Mouse (Mus musculus) heart, embryonic 16.5 days (tissue): Measurements from ENCODE around the gene Nr6a1. TPM values are rescaled to one million over a fixed set of nuclear protein-coding genes. Genes with fewer than 3 reads are reported as not detected.
A peak's percentile ranks its signal among the peaks of the same experiment; 100 is the strongest.

Experiments
- ATAC-seq: fragments of 200-750 bp; cut with Nextera tagmentation; replicated peaks from 2 replicates; pipeline ENCODE4 v1.8.0; 2017; ENCODE audit warnings: moderate number of reproducible peaks; ENCODE audit not compliant: insufficient read depth, low FRiP score; ENCODE audit errors: extremely low read depth
- H3K27ac ChIP-seq: fragments of 300-500 bp; sonication (generic); 2 replicates; pipeline ENCODE4 v1.5.1; 2014; ENCODE audit warnings: mild to moderate bottlenecking, low read length, control low read depth, moderate library complexity
- H3K27me3 ChIP-seq: fragments of 300-500 bp; sonication (generic); 2 replicates; pipeline ENCODE4 v1.6.1; 2014; ENCODE audit warnings: low read length, mixed read lengths; ENCODE audit not compliant: control insufficient read depth, insufficient read depth
- H3K36me3 ChIP-seq: fragments of 300-500 bp; sonication (generic); 2 replicates; pipeline ENCODE4 v1.6.1; 2014; ENCODE audit not compliant: control insufficient read depth, insufficient read depth
- H3K4me1 ChIP-seq: fragments of 300-500 bp; sonication (generic); 2 replicates; pipeline ENCODE4 v1.6.1; 2014; ENCODE audit warnings: low read length, mixed read lengths; ENCODE audit not compliant: control insufficient read depth, insufficient read depth
- H3K4me2 ChIP-seq: fragments of 300-500 bp; sonication (generic); 2 replicates; pipeline ENCODE4 v1.6.1; 2014; ENCODE audit warnings: low read depth, mild to moderate bottlenecking, control low read depth, low read length
- H3K4me3 ChIP-seq: fragments of 300-500 bp; sonication (generic); 2 replicates; pipeline ENCODE4 v1.5.1; 2014; ENCODE audit warnings: mild to moderate bottlenecking, control low read depth, low read length
- H3K9ac ChIP-seq: fragments of 300-500 bp; sonication (generic); 2 replicates; pipeline ENCODE4 v1.6.1; 2014; ENCODE audit warnings: low read length, control low read depth
- H3K9me3 ChIP-seq: fragments of 300-500 bp; sonication (generic); replicated peaks from 2 replicates; pipeline ENCODE4 v1.6.1; 2016; ENCODE audit warnings: low read length; ENCODE audit not compliant: control insufficient read depth
- WGBS: fragments of 180-500 bp; shearing (Covaris S2); extraction: QIAGEN DNeasy Blood & Tissue Kit; methylation state at CpG from one replicate; pipeline ENCODE4 v1.1.7; 2014; 5-methylcytosine and 5-hydroxymethylcytosine counted together
- polyA plus RNA-seq: library from polyadenylated mRNA; unstranded; fragments of >200 nt; fragmentation: Nextera tagmentation; extraction: Ambion mirVana; gene quantifications from 2 replicates; pipeline ENCODE4 v1.2.1, GENCODE M21; 2015

Gene Nr6a1
- polyA plus RNA-seq, 1 experiment from 2014 or later: 0.55 TPM

DNA sequence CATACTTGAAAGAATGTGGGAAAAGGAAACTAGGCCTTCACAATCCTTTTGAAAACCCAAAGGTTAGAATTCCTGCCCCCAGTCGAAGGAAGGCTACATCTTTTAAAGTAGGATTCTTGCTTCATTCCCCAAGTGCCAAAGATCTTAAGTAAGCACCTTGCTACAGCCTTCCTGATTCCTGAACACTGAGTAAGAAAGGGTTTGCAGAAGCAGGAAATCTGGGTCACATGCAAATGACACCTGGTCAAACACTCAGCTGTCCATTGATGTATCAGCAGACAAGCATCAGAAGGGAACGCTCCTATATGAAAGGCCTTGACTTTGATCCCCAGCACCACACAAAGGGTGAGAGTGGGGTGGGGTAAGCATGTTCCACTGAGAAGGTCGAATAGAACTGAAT lies 142.4 kb downstream of the Nr6a1 start:
- no peak overlapping the region for H3K4me3 ChIP-seq
- H3K4me2 ChIP-seq: no peak overlapping the region
- no peak overlapping the region for H3K9ac ChIP-seq
- ATAC-seq: no peak
- no peaks in the 10 kb centered on the region for H3K27me3 ChIP-seq
- H3K9me3 ChIP-seq: no peaks in the 10 kb centered on the region
- no peaks in the 10 kb centered on the region for H3K36me3 ChIP-seq
- H3K27ac ChIP-seq: no peak overlapping the region
- 53% methylated on average over 3 of the region's 3 CpGs for WGBS
- peaks cover 2% of the 10 kb centered on the region; the same call in 1 of the 2 replicates for H3K4me1 ChIP-seq

DNA sequence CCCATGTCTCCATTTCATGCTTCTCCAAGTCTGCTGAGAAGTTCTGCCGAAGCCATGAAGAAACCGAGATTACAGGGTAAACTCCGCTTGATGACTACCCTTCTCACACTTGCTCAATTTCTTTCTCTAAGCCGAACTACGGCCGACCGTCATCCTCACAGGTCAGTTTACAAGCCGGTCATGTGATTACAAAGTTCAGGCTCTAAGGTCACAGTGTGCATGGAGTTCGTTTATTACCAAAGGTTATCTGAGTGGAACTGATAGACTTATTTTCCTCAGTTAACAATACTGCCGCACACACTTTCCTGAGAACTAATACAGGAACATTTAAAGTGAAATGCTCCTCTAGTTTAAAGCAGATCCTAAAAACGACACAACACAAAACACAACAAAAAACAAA lies 143.1 kb downstream of the Nr6a1 start:
- no peak overlapping the region for H3K9ac ChIP-seq
- no peaks in the 10 kb centered on the region for H3K9me3 ChIP-seq
- peaks cover 2% of the 10 kb centered on the region; the same call in 1 of the 2 replicates for H3K4me1 ChIP-seq
- ATAC-seq: no peak
- H3K27me3 ChIP-seq: no peaks in the 10 kb centered on the region
- no peak overlapping the region for H3K4me3 ChIP-seq
- no peak overlapping the region for H3K27ac ChIP-seq
- H3K4me2 ChIP-seq: peak overlapping the region; percentile 4; the same call in 1 of the 2 replicates
- H3K36me3 ChIP-seq: no peaks in the 10 kb centered on the region
- 30% methylated on average over 11 of the region's 11 CpGs for WGBS

DNA sequence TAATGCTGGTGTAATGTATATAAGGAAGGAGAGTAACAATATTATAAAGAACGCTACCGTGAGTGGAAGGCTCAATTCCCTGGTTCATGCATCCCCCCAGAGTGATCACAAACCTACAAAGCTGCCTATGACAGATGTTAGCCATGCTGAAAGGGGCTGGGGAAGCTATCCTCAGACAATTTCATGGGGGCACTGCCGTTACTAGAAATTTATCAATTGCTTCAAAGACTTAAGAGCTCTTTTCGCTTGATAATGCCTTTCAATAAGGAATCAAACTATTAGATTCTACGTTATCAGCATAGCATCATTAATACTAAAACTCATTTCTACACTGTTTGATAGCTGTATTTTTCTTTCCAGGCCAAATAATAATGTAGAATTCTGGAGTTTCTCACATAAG lies 144.1 kb downstream of the Nr6a1 start:
- H3K4me3 ChIP-seq: no peak overlapping the region
- H3K27ac ChIP-seq: no peak overlapping the region
- no peak overlapping the region for H3K4me2 ChIP-seq
- no peaks in the 10 kb centered on the region for H3K27me3 ChIP-seq
- no peak overlapping the region for H3K9ac ChIP-seq
- ATAC-seq: no peak
- WGBS: 76% methylated on average over 5 of the region's 5 CpGs
- no peaks in the 10 kb centered on the region for H3K9me3 ChIP-seq
- H3K4me1 ChIP-seq: peaks cover 2% of the 10 kb centered on the region; the same call in 1 of the 2 replicates
- no peaks in the 10 kb centered on the region for H3K36me3 ChIP-seq

DNA sequence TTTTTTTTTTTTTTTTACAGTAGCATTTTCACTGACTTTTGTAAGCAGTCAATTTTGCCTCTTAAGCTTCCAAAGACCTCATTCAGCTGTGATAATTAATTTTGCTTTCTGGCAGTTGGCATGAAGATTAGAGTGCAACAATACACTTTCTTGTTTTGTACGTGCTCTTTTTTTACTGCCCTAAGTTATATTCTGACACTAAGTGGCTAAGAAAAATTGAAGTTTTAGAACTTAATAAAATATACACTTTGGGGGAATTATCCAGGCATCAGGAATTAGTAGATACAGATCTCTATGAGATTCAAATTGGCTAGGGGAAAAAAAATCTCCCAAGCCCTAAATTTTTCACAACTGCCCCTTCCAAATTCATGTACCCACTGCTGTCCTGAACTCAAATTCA lies 144.8 kb downstream of the Nr6a1 start:
- H3K4me1 ChIP-seq: peaks cover 2% of the 10 kb centered on the region; the same call in 1 of the 2 replicates
- WGBS: 32% methylated on average over 1 of the region's 1 CpGs
- no peak for ATAC-seq
- no peak overlapping the region for H3K9ac ChIP-seq
- H3K36me3 ChIP-seq: no peaks in the 10 kb centered on the region
- H3K9me3 ChIP-seq: no peaks in the 10 kb centered on the region
- H3K27ac ChIP-seq: no peak overlapping the region
- no peak overlapping the region for H3K4me2 ChIP-seq
- no peak overlapping the region for H3K4me3 ChIP-seq
- H3K27me3 ChIP-seq: no peaks in the 10 kb centered on the region

DNA sequence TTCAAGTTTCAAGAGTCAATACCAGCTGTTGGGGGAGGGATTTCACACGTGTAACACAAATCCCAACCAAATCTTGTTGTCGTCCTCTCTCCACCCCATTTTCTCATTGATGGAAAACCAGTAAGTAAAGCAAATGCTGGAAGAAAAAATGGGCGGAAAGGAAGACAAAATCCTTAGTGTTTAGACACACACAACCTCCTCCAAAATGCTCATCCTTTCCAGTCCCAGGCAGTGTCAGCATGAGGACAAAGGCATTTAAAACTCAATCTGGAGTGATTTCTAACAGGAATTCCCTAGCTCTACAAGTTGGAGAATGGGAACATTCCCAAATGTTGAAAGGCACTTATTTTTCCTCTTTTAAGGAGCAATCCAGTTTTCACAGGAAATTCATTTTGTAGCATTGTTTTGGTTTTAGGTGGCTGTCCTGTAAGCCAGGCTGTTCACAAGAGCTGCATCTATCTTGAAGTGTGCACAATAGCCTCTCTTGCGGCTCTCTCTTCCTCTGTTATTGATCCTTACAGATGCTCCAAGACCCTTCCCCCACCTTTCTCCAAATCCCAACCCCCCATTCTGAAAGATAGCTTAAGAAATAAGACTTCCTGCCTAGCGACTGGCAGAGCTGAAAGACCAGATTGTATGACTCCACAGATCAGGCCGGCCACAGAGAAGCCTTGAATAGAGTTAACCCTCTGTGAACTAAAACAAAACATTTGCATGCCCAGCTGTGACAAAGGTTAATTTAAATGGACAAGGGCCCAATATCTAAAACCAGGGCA lies 145.4 kb downstream of the Nr6a1 start:
- Histone ChIP-seq H3K4me3 (no peak overlapping the region), H3K9me3 (no peaks in the 10 kb centered on the region), H3K4me1 (peaks cover 2% of the 10 kb centered on the region; the same call in 1 of the 2 replicates), H3K36me3 (no peaks in the 10 kb centered on the region), H3K27ac (no peak overlapping the region), H3K9ac (no peak overlapping the region), H3K27me3 (no peaks in the 10 kb centered on the region), H3K4me2 (no peak overlapping the region)
- WGBS: 23% methylated on average over 6 of the region's 6 CpGs
- ATAC-seq: no peak

DNA sequence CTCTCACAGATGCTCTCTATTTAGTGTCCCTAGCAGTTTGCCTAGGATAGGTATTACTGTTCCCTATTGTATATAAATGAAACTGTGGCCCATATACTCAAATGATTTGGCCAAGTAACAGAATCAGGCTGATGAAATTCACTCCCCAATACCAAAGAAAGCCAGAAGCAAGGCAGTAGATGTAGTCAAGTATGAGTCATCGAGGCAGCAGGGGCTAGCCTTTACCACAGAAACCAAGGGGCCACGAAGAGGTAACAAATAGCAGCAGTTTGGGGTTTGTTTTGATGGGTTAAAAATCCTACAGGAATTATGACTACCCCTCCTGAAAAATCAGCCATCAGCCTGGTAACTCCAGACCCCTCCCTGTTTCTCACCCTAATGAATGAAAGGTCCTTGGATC lies 147.5 kb downstream of the Nr6a1 start:
- H3K27me3 ChIP-seq: no peaks in the 10 kb centered on the region
- no peak for ATAC-seq
- no peaks in the 10 kb centered on the region for H3K36me3 ChIP-seq
- H3K4me2 ChIP-seq: no peak overlapping the region
- WGBS: 82% methylated on average over 2 of the region's 2 CpGs
- H3K27ac ChIP-seq: no peak overlapping the region
- no peak overlapping the region for H3K4me3 ChIP-seq
- no peak overlapping the region for H3K9ac ChIP-seq
- H3K9me3 ChIP-seq: no peaks in the 10 kb centered on the region
- H3K4me1 ChIP-seq: no peaks in the 10 kb centered on the region

DNA sequence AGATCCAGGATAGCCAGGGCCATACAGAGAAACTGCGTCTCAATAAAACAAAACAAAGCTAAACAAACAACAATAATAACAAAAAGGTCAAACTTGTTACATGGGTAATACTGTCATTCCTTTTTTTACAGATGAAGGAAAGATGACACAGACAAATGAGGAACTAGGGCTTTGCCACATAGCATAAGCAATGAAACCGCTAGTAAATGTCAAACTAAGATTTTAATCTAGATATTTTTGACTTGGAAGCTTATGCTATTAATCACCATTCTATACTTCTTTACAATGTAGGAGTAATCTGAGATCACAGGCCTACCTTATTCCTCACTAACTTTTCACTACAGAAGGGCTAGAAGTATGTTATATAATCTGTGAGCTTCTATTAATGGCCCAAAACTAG lies 150.2 kb downstream of the Nr6a1 start:
- Histone ChIP-seq H3K36me3 (no peaks in the 10 kb centered on the region), H3K4me3 (no peak overlapping the region), H3K4me2 (no peak overlapping the region), H3K9me3 (no peaks in the 10 kb centered on the region), H3K27ac (no peak overlapping the region), H3K9ac (no peak overlapping the region), H3K4me1 (no peaks in the 10 kb centered on the region), H3K27me3 (no peaks in the 10 kb centered on the region)
- no peak for ATAC-seq
- 82% methylated on average over 2 of the region's 2 CpGs for WGBS

DNA sequence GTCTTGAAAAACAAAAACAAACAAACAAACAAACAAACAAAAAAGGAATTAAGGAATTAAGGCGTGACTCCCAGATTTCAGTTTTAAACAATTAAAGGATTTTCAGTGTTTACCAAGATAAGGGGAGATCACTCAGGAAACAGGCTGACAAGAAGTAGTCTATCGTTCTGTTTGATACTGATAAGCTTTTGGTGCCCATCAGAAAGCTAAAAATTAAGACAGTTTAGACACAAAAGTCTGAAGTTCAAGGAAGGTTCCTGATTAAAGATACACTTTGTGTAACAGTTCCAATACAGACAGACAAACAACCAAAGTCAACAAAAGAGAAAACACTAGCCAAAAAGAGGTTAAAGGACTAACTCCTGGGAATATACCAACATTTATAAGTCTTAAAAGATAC lies 152.6 kb downstream of the Nr6a1 start:
- no peaks in the 10 kb centered on the region for H3K36me3 ChIP-seq
- no peak overlapping the region for H3K4me3 ChIP-seq
- H3K9ac ChIP-seq: no peak overlapping the region
- peaks cover 6% of the 10 kb centered on the region for H3K4me1 ChIP-seq
- H3K9me3 ChIP-seq: no peaks in the 10 kb centered on the region
- H3K27me3 ChIP-seq: no peaks in the 10 kb centered on the region
- no peak for ATAC-seq
- no peak overlapping the region for H3K4me2 ChIP-seq
- H3K27ac ChIP-seq: no peak overlapping the region
- 60% methylated on average over 2 of the region's 2 CpGs for WGBS

DNA sequence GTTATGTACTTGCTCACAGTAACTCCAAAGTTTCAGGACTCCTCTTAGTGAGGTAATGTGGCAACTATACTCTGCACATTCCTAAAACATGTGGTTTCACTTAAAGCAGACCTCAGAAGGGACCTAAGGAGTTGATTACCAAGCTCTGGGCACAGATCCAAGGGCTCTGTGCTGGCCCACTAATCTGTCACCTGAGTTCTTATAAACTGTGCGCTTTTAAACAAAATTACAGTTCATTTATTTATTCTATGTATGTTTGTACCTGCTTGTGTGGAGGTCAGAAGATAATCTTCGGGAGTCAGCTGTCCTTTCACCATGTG lies 156.1 kb downstream of the Nr6a1 start:
- Histone ChIP-seq H3K4me2 (no peak overlapping the region), H3K4me3 (no peak overlapping the region), H3K36me3 (no peaks in the 10 kb centered on the region), H3K27ac (no peak overlapping the region), H3K4me1 (peaks cover 6% of the 10 kb centered on the region), H3K9ac (no peak overlapping the region), H3K27me3 (no peaks in the 10 kb centered on the region), H3K9me3 (no peaks in the 10 kb centered on the region)
- no peak for ATAC-seq
- WGBS: 48% methylated on average over 2 of the region's 2 CpGs
